Mouse (Mus musculus) forebrain, embryonic 13.5 days (tissue): ENCODE measurements around the gene Mmab. TPM values are rescaled to one million over a fixed set of nuclear protein-coding genes. Genes with fewer than 3 reads are reported as not detected.

Experiments
- ATAC-seq: fragments of 200-750 bp; cut with Nextera tagmentation; 2 replicates; pipeline ENCODE4 v1.8.0; 2017
- H3K27ac ChIP-seq: fragments of 300-500 bp; sonication (generic); 2 replicates; pipeline ENCODE4 v1.5.1; 2015; ENCODE audit warnings: inconsistent platforms, mild to moderate bottlenecking, moderate library complexity
- H3K27me3 ChIP-seq: fragments of 300-500 bp; sonication (generic); 2 replicates; pipeline ENCODE4 v1.6.1; 2015; ENCODE audit warnings: mild to moderate bottlenecking, inconsistent platforms
- H3K36me3 ChIP-seq: fragments of 300-500 bp; sonication (generic); 2 replicates; pipeline ENCODE4 v1.6.1; 2015; ENCODE audit warnings: mild to moderate bottlenecking, inconsistent platforms; ENCODE audit not compliant: poor library complexity, severe bottlenecking
- H3K4me1 ChIP-seq: fragments of 300-500 bp; sonication (generic); 2 replicates; pipeline ENCODE4 v1.6.1; 2015; ENCODE audit warnings: inconsistent platforms
- H3K4me2 ChIP-seq: fragments of 300-500 bp; sonication (generic); 2 replicates; pipeline ENCODE4 v1.6.1; 2015; ENCODE audit warnings: inconsistent platforms, mild to moderate bottlenecking, moderate library complexity
- H3K4me3 ChIP-seq: fragments of 300-500 bp; sonication (generic); 2 replicates; pipeline ENCODE4 v1.5.1; 2015; ENCODE audit warnings: mild to moderate bottlenecking, inconsistent platforms
- H3K9ac ChIP-seq: fragments of 300-500 bp; sonication (generic); 2 replicates; pipeline ENCODE4 v1.6.1; 2015; ENCODE audit warnings: mild to moderate bottlenecking, inconsistent platforms
- H3K9me3 ChIP-seq: fragments of 300-500 bp; sonication (generic); replicated peaks from 2 replicates; pipeline ENCODE4 v1.6.1; 2016; ENCODE audit warnings: inconsistent platforms
- WGBS: fragments of 180-500 bp; shearing (Covaris S2); methylation state at CpG from one replicate; pipeline ENCODE4 v1.1.7; 2015; 5-methylcytosine and 5-hydroxymethylcytosine counted together
- microRNA-seq: library from miRNA; unstranded; fragments of <30 nt; microRNA quantifications from one replicate; pipeline ENCODE4, GENCODE M21; 2016
- polyA plus RNA-seq: library from polyadenylated mRNA; unstranded; fragments of >200 nt; fragmentation: Nextera tagmentation; extraction: Ambion mirVana; gene quantifications from 2 replicates; pipeline ENCODE4 v1.2.1, GENCODE M21; 2015

Mmab gene
- polyA plus RNA-seq, 1 experiment from 2014 or later: 18.9 TPM

DNA sequence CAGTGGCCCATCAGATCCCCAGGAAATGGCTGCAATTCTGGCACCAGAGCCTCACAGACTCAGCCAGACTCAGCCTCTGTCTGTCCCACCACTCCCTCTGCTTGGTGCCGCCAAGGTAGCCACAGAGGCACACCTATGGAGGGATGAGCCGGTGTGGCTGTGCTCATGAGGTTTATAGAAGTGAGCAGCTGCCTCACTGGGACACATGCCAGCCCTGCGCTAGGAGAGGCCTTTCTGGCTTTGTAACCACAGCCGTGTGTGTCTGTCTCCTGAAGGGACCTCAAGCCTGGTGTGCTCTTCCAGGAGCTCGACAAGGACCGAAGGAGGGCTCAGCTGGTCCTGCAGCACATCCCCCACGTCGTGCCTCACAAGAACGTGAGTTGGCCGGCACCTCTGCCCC lies 36.6 kb downstream of the Mmab start:
- no peak overlapping the region for H3K27ac ChIP-seq
- no peaks in the 10 kb centered on the region for H3K27me3 ChIP-seq
- no peaks in the 10 kb centered on the region for H3K4me1 ChIP-seq
- no peak for ATAC-seq
- no peaks in the 10 kb centered on the region for H3K9me3 ChIP-seq
- WGBS: 84% methylated on average over 10 of the region's 10 CpGs
- H3K9ac ChIP-seq: no peak overlapping the region
- peaks cover 100% of the 10 kb centered on the region for H3K36me3 ChIP-seq
- H3K4me3 ChIP-seq: no peak overlapping the region
- no peak overlapping the region for H3K4me2 ChIP-seq

DNA sequence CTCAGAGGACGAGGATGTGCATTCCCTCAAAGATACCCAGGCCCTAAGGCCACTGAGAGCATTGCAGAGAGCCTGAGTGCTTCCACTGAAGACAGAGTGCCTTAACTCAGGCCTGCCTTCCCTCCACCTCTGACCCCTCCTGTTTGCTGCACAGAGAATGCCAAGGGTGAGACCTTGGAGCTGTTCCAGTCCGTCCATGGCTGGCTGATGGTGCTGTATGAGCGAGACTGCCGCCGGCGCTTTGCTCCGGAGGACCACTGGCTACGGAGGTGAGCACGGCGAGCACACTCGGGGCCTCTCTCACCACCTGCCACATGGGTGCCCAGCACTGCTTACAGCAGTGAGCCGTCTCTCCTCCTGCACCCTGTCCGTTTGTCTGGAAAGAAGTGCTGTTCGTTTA lies 37.3 kb downstream of the Mmab start:
- H3K4me3 ChIP-seq: no peak overlapping the region
- H3K27me3 ChIP-seq: no peaks in the 10 kb centered on the region
- H3K9ac ChIP-seq: no peak overlapping the region
- WGBS: 94% methylated on average over 14 of the region's 14 CpGs
- no peaks in the 10 kb centered on the region for H3K9me3 ChIP-seq
- no peak for ATAC-seq
- peaks cover 100% of the 10 kb centered on the region for H3K36me3 ChIP-seq
- H3K27ac ChIP-seq: no peak overlapping the region
- H3K4me1 ChIP-seq: no peaks in the 10 kb centered on the region
- H3K4me2 ChIP-seq: no peak overlapping the region

DNA sequence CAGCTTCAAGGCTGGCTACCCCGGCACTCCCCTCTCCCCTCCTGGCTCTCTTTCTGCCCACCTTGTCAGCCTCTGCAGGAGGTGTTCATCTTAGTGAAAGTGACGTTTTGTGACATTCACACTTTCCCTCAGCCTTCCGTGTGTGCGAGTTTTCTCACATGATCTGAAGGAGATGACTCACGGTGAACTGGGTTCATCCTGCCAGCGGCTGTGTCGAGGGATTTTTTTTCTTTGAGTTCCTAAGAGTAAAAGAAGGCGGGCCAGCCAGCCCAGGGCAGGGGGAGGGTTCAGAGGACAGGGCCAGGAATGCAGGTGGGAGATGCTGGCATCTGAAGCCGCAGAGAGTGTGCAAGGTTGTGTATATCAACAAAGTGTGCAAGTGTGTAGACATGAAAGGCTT lies 50.7 kb downstream of the Mmab start:
- H3K9me3 ChIP-seq: no peaks in the 10 kb centered on the region
- no peak overlapping the region for H3K27ac ChIP-seq
- no peak overlapping the region for H3K4me3 ChIP-seq
- ATAC-seq: no peak
- no peak overlapping the region for H3K9ac ChIP-seq
- H3K4me2 ChIP-seq: no peak overlapping the region
- WGBS: 87% methylated on average over 9 of the region's 9 CpGs
- H3K36me3 ChIP-seq: peaks cover 93% of the 10 kb centered on the region
- no peaks in the 10 kb centered on the region for H3K27me3 ChIP-seq
- no peaks in the 10 kb centered on the region for H3K4me1 ChIP-seq

DNA sequence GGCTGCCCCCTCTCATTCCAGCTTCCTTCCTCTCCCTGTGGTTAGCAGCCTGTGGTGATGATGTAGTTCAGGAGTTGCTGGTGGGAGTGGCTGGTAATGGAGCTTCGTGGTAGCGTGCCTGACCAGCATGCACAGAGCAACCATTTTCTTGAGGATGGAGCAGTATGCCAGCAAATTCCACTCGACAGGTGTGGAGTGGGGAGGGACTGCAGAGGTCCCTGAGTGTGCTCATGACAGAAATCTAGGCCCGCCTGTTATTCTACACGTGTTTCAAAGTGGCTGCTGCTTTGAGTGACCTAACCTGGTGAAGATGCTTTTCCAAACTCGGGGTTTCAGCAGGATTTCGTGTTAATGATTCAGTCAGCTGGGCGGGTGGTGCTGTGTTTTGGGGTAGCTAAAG lies 59.4 kb downstream of the Mmab start:
- no peak for ATAC-seq
- H3K4me3 ChIP-seq: no peak overlapping the region
- no peak overlapping the region for H3K4me2 ChIP-seq
- H3K4me1 ChIP-seq: peaks cover 17% of the 10 kb centered on the region
- peaks cover 56% of the 10 kb centered on the region for H3K36me3 ChIP-seq
- no peak overlapping the region for H3K27ac ChIP-seq
- WGBS: 95% methylated on average over 8 of the region's 8 CpGs
- no peak overlapping the region for H3K9ac ChIP-seq
- no peaks in the 10 kb centered on the region for H3K27me3 ChIP-seq
- no peaks in the 10 kb centered on the region; the same call in 1 of the 2 replicates for H3K9me3 ChIP-seq

DNA sequence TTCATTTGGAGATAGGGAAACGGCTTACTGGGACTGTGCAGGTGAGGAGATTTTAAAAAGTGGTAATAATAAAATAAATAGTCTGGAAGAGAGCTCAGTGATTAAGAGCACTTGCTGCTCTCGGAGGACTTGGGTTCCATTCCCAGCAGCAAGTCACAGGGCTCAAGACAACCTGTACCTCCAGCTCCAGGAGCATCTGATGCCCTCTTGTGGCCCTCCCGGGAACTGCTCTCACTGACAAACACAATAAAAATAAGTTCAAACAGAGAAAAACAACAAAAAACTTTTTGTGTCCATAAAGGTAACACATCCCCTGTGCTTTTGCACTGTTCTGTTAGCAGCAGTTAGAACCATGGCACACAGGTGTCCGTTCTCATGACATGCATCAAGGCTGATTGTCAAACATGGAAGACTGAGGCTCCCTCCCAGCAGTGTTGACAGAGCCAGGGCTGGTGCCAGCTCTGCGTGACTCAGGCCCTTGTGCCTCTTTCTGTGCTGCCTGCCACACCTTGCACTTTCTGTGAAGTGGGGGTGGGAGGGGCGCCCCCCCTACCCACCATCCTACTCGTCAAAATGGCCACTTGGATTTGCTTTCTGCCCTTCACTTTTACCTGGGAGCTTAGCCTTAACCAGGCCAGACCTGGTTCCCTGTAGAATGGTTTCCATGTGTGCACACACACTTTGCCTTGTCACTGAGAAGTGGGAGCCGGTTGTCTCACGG lies 60.5 kb downstream of the Mmab start:
- Histone ChIP-seq H3K9me3 (no peaks in the 10 kb centered on the region; the same call in 1 of the 2 replicates), H3K36me3 (peaks cover 45% of the 10 kb centered on the region), H3K4me3 (no peak overlapping the region), H3K9ac (no peak overlapping the region), H3K27me3 (no peaks in the 10 kb centered on the region), H3K27ac (no peak overlapping the region), H3K4me2 (no peak overlapping the region), H3K4me1 (peaks cover 28% of the 10 kb centered on the region)
- 79% methylated on average over 9 of the region's 9 CpGs for WGBS
- no peak for ATAC-seq

Small RNAs within 50 kb of the gene (microRNA-seq; reads per million reads assigned to microRNA genes)
- gene Mir7027: not detected

Other genes with a start within 250 kb of the Mmab start
- 0.12 and 0.31 TPM in 2 replicates for gene Foxn4, start 170.3 kb downstream of the Mmab start, polyA plus RNA-seq
- 0.56 and 0.62 TPM in 2 replicates for gene Myo1h, start 154.9 kb downstream of the Mmab start, polyA plus RNA-seq
- 81.3 and 89.7 TPM in 2 replicates for gene Kctd10, start 63.6 kb downstream of the Mmab start, polyA plus RNA-seq
- 34.0 and 41.7 TPM in 2 replicates for gene Ube3b, start 63.5 kb downstream of the Mmab start, polyA plus RNA-seq
- gene Mvk, start 209 bp upstream of the Mmab start, polyA plus RNA-seq: 44.4 and 50.7 TPM in 2 replicates
- gene Fam222a, start 124.0 kb upstream of the Mmab start, polyA plus RNA-seq: 4.8 and 4.9 TPM in 2 replicates
- 0.39 and 0.47 TPM in 2 replicates for gene Trpv4, start 214.4 kb upstream of the Mmab start, polyA plus RNA-seq
- gene Gltp, start 246.9 kb upstream of the Mmab start, polyA plus RNA-seq: 51.7 and 57.1 TPM in 2 replicates